Mouse (Mus musculus) neural tube, embryonic 13.5 days (tissue): Measurements from ENCODE around the gene Ly6g6c. TPM values are rescaled to one million over a fixed set of nuclear protein-coding genes. Genes with fewer than 3 reads are reported as not detected.

Experiments
- ATAC-seq: fragments of 200-750 bp; cut with Nextera tagmentation; 2 replicates; pipeline ENCODE4 v1.8.0; 2017; ENCODE audit warnings: low read depth, mild to moderate bottlenecking, moderate TSS enrichment, moderate library complexity
- H3K27ac ChIP-seq: fragments of 300-500 bp; sonication (generic); replicated peaks from 2 replicates; pipeline ENCODE4 v1.5.1; 2015; ENCODE audit warnings: moderate library complexity, mild to moderate bottlenecking, inconsistent platforms
- H3K27me3 ChIP-seq: fragments of 300-500 bp; sonication (generic); 2 replicates; pipeline ENCODE4 v1.6.1; 2015; ENCODE audit warnings: mild to moderate bottlenecking, inconsistent platforms
- H3K36me3 ChIP-seq: fragments of 300-500 bp; sonication (generic); 2 replicates; pipeline ENCODE4 v1.6.1; 2015; ENCODE audit warnings: mild to moderate bottlenecking, inconsistent platforms
- H3K4me1 ChIP-seq: fragments of 300-500 bp; sonication (generic); replicated peaks from 2 replicates; pipeline ENCODE4 v1.6.1; 2015; ENCODE audit warnings: inconsistent platforms
- H3K4me2 ChIP-seq: fragments of 300-500 bp; sonication (generic); 2 replicates; pipeline ENCODE4 v1.6.1; 2015; ENCODE audit warnings: inconsistent platforms, mild to moderate bottlenecking, moderate library complexity
- H3K4me3 ChIP-seq: fragments of 300-500 bp; sonication (generic); 2 replicates; pipeline ENCODE4 v1.5.1; 2015; ENCODE audit warnings: mild to moderate bottlenecking, inconsistent platforms
- H3K9ac ChIP-seq: fragments of 300-500 bp; sonication (generic); 2 replicates; pipeline ENCODE4 v1.6.1; 2015; ENCODE audit warnings: moderate library complexity, mild to moderate bottlenecking, inconsistent platforms
- H3K9me3 ChIP-seq: fragments of 300-500 bp; sonication (generic); 2 replicates; pipeline ENCODE4 v1.6.1; 2016; ENCODE audit warnings: inconsistent platforms
- WGBS: fragments of 180-500 bp; shearing (Covaris S2); methylation state at CpG from one replicate; pipeline ENCODE4 v1.1.7; 2015; 5-methylcytosine and 5-hydroxymethylcytosine counted together
- polyA plus RNA-seq: library from polyadenylated mRNA; unstranded; fragments of >200 nt; fragmentation: Nextera tagmentation; extraction: Ambion mirVana; gene quantifications from 2 replicates; pipeline ENCODE4 v1.2.1, GENCODE M21; 2015

The Ly6g6c gene
- polyA plus RNA-seq, 1 experiment from 2014 or later = not detected

DNA sequence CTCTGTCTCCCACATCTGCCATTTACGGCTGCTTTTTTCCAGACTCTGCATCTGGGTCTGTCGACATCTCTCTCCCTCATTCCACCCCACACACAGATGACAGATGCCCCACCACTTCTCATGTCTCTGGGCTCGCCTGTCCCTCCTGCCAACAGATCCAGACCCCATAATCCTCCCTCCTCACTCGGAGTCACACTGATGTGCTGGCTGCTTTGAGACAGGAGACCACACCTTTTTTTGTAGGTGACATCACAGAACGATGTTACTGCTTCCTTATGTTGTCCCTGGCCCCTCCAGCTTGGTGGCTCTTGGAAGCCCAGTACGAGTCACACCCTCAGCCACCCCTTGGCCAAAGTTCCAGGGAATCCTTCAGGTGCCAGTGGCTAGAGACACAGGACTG is 15.1 kb downstream of the Ly6g6c start:
- Histone ChIP-seq H3K4me1 (peaks cover 18% of the 10 kb centered on the region), H3K27ac (no peak overlapping the region), H3K9ac (0 out of 2 replicates have a peak overlapping the region, but pooled peaks have one; percentile 45), H3K27me3 (no peaks in the 10 kb centered on the region), H3K9me3 (no peaks in the 10 kb centered on the region), H3K36me3 (no peaks in the 10 kb centered on the region), H3K4me3 (no peak overlapping the region), H3K4me2 (no peak overlapping the region)
- no peak for ATAC-seq
- WGBS = 64% methylated on average over 6 of the region's 6 CpGs

DNA sequence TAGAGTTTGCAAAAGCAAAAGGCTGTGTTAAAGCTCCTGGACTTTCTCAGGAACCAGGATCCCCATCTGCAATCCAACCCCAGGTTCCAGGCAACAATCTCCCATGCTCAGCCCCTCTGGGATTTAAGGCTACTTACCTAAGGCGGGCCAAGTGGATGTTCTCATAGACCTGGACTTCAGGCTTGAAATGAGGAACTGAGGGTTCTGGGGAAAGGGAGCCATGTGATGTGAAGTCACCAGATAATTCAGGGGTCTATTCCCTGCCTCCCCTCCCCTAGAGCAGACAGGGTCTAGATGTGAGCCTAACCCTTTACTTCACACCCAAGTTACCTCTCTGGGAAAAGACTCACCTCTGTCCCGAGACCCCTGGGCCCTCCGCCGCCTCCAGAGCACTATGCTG is 15.5 kb downstream of the Ly6g6c start:
- Histone ChIP-seq H3K9ac (0 out of 2 replicates have a peak overlapping the region, but pooled peaks have one; percentile 8), H3K4me2 (no peak overlapping the region), H3K27me3 (no peaks in the 10 kb centered on the region), H3K4me1 (peaks cover 18% of the 10 kb centered on the region), H3K27ac (no peak overlapping the region), H3K4me3 (no peak overlapping the region), H3K36me3 (no peaks in the 10 kb centered on the region), H3K9me3 (no peaks in the 10 kb centered on the region)
- no peak for ATAC-seq
- 82% methylated on average over 4 of the region's 4 CpGs for WGBS

DNA sequence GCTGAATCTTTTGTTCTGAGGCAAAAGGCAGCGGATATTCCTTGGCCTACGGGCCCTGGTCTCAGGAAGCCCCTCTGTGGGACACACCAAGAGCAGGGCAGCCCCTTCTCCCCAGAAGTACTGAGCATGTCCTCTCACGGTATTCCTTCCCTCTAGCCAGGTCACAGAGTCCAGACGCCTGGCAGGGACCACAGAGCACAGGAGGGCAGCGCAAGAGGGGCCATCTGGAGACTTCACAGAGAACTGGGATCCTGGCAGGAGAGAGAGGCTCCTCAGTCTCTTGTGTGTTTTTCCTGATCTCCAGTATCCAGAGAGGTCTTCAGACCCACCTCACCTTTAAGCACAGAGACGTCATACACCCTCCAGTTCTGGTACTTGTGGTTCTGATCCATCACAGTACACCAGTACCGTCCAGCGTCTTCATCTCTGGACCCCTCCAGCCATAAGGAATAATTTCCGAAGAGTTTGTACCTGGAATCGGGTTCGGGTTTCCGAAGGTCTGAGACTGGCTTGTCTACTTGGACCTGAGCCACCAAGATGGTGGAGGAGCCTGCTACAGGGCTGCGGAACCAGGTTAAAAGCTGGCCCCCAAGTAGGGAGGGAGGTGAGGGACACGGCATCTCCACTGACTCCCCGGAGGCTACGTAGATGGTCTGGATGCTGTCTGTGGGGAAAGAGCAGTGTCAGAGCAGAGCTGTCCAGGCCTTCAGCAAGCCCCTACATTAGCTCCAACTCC is 17.8 kb downstream of the Ly6g6c start:
- H3K9me3 ChIP-seq = no peaks in the 10 kb centered on the region
- no peaks in the 10 kb centered on the region for H3K36me3 ChIP-seq
- no peak overlapping the region for H3K9ac ChIP-seq
- H3K27ac ChIP-seq = no peak overlapping the region
- WGBS = 82% methylated on average over 16 of the region's 16 CpGs
- H3K4me1 ChIP-seq = peaks cover 4% of the 10 kb centered on the region; the same call in 1 of the 2 replicates
- H3K4me2 ChIP-seq = no peak overlapping the region
- H3K27me3 ChIP-seq = no peaks in the 10 kb centered on the region
- H3K4me3 ChIP-seq = no peak overlapping the region
- no peak for ATAC-seq

DNA sequence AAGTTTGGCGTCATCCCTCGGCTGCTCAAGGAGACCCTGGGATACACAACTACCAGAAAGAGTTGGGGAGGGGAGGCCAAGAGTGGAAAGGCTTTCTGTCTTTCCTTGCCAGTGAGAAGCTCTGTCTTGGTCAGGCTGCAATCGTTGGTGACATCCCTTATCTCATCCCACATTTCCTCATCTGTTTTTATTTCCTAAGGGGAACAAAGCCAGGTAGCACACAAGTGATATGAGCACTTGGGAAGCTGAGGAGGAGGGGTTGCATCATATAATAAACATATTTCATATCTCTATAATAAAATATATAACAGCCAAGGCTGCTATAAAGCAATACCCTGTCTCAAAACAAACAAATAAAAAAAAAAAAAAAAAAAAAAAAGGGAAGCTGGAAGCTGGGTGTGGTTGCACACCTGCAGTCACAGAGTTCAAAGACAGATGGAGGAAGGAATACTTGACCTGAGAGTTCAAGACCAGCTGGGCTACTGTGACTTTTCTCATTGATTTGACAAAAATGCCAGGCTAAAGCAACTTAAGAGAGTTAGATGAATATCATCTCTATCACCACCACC is 18.8 kb downstream of the Ly6g6c start:
- H3K9ac ChIP-seq = no peak overlapping the region
- H3K9me3 ChIP-seq = no peaks in the 10 kb centered on the region
- H3K27ac ChIP-seq = no peak overlapping the region
- no peak for ATAC-seq
- no peaks in the 10 kb centered on the region for H3K36me3 ChIP-seq
- 87% methylated on average over 3 of the region's 3 CpGs for WGBS
- H3K4me2 ChIP-seq = no peak overlapping the region
- no peaks in the 10 kb centered on the region for H3K4me1 ChIP-seq
- no peaks in the 10 kb centered on the region for H3K27me3 ChIP-seq
- no peak overlapping the region for H3K4me3 ChIP-seq

DNA sequence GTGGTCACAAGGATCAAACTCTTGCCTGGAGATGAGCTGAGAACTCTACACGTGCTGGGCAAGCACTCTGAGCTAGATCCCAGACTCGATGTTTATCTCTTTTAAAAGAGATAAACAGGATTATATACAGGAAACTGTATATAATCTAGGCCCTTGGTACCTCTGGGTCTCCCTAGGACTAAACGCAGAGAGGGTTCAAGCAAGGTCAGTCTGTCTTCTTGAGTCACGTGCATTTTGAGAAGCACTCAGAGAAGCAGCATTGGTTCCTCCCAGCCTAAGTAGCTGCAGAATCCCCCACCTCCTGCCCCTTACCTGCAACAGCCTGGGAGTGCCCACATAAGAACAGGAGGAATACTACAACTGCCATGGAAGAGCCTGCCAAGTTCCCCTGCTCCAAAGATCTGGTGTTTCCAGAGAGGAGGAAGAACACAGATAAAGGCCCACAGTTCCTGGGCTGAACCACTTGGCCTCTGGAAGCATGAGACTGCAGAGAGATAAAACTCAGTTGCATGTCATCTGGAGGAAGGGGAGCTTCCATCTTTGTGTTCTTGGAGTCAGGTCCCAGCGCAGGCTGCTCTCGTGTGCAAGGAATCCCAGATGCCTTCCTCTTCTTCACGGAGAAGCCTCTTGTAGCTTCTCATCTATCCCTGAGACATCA is 20.1 kb downstream of the Ly6g6c start, which contains the start of gene Ly6g6f:
Gene Ly6g6f (minus strand): TSS at position 403 of the 658 bp plus-strand sequence.
- Histone ChIP-seq H3K4me2 (no peak within 1 kb of the TSS), H3K36me3 (no peaks in the 10 kb centered on the region), H3K9ac (no peak within 1 kb of the TSS), H3K4me3 (no peak within 1 kb of the TSS), H3K4me1 (peaks cover 7% of the 10 kb centered on the region), H3K27ac (no peak within 1 kb of the TSS), H3K27me3 (no peaks in the 10 kb centered on the region), H3K9me3 (no peaks in the 10 kb centered on the region)
- no peak for ATAC-seq
- 88% methylated on average over 7 of the region's 7 CpGs for WGBS

DNA sequence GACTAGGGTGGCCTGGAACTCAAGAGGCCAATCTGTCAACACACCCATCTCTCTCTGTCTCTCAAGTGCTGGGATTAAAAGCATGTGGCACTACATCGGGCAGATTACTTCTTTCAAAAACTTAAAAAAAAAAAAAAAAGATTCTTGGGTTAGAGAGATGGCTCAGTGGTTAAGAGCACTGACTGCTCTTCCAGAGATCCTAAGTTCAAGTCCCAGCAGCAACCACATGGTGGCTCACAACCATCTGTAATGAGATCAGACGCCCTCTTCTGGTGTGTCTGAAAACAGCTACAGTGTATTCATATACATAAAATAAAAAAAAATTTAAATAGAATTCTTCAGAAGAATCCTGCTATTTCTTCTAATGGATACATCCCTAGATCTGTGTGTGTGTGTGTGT is 23.0 kb downstream of the Ly6g6c start:
- Histone ChIP-seq H3K4me1 (peaks cover 18% of the 10 kb centered on the region), H3K27me3 (no peaks in the 10 kb centered on the region), H3K27ac (no peak overlapping the region), H3K9ac (no peak overlapping the region), H3K36me3 (peaks cover 17% of the 10 kb centered on the region), H3K9me3 (no peaks in the 10 kb centered on the region), H3K4me3 (no peak overlapping the region), H3K4me2 (no peak overlapping the region)
- 49% methylated on average over 2 of the region's 2 CpGs for WGBS
- ATAC-seq = no peak

DNA sequence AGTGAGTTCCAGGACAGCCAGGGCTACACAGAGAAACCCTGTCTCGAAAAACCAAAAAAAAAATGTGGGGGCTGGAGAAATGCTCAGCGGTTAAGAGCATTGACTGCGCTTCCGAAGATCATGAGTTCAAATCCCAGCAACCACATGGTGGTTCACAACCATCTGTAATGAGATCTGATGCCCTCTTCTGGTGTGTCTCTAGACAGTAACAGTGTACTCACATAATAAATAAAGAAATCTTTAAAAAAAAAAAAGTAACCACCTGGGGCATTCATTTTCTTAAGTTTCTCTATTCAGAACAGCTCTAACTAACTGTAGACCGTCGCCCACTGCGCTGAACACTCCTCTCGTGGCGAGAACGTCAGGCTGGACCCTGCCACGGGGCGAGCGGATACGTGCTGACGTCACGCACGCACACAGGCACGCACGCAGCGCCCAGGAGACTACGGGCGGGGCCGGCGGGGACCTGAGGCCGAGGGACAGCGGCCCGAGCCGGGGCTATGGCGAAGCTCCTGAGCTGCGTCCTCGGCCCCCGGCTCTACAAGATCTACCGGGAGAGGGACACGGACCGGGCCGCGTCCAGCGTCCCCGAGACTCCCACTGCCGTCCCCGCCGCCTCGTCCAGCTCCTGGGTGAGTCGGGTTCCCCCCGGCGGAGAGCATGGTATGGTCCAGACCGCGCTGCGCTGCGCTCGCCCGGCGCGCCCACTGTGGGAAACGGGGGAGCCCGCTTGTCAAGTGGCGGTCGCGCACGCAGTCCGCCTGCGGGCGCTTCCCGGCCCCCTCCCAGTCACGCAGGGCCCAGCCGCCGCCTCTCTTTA is 23.8 kb downstream of the Ly6g6c start, which contains the start of gene Abhd16a:
Gene Abhd16a (plus strand): TSS at position 439 of the 820 bp plus-strand sequence.
- ATAC-seq = peak; percentile 98
- H3K9me3 ChIP-seq = no peaks in the 10 kb centered on the region
- H3K36me3 ChIP-seq = peaks cover 26% of the 10 kb centered on the region
- H3K4me2 ChIP-seq = peak within 1 kb of the TSS; percentile 72
- H3K4me3 ChIP-seq = peak within 1 kb of the TSS; percentile 59
- no peaks in the 10 kb centered on the region for H3K27me3 ChIP-seq
- H3K9ac ChIP-seq = peak within 1 kb of the TSS; percentile 89
- H3K4me1 ChIP-seq = peaks cover 18% of the 10 kb centered on the region
- peak within 1 kb of the TSS; percentile 98 for H3K27ac ChIP-seq
- WGBS = 3% methylated on average over 67 of the region's 67 CpGs

DNA sequence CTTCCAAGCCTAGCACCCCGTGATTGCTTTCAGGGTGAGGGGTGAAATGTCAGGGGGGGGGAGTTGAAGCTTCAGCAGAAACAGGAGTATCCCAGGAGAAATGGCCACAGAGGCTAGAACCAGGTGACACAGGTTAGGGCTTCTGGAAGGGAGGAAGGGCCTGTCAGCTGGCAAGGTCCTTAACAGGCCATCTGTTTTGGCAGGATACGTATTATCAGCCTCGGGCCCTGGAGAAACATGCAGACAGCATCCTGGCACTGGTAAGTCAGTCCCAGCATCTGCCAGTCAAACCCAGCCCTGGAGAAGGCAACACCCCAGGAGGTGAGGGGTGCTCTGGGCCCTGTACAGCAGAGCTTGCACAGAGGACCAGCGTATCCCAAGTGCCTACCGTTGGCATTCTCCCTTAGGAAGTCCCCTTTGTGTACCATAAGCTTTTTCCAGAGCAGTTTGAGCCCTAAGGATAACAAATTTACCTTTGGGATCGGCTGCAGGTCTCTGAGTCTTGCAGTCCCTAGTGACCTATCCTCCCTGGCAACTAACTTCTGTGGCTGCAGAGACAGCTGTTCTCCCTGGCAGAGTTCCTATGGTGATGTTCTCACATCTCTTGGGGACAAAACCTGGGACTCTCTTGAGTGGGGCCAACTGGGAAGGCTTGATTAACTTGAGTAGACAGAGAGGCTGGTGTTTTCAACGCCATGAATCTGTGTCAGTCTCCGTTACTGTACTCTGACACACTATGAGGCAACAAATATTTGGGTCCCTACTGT is 25.2 kb downstream of the Ly6g6c start:
- Histone ChIP-seq H3K27ac (peak overlapping the region; percentile 98), H3K9ac (peak overlapping the region; percentile 89), H3K9me3 (no peaks in the 10 kb centered on the region), H3K4me2 (peak overlapping the region; percentile 72), H3K27me3 (no peaks in the 10 kb centered on the region), H3K4me1 (peaks cover 18% of the 10 kb centered on the region), H3K36me3 (peaks cover 39% of the 10 kb centered on the region), H3K4me3 (peak overlapping the region; percentile 59)
- 56% methylated on average over 8 of the region's 8 CpGs for WGBS
- no peak for ATAC-seq

GRCm38 (mm10) chr17:35092403-35093198 is 27.4 kb downstream of the Ly6g6c start:
- no peak overlapping the region for H3K9ac ChIP-seq
- peaks cover 18% of the 10 kb centered on the region for H3K4me1 ChIP-seq
- no peak overlapping the region for H3K27ac ChIP-seq
- no peak overlapping the region for H3K4me2 ChIP-seq
- peaks cover 60% of the 10 kb centered on the region for H3K36me3 ChIP-seq
- no peaks in the 10 kb centered on the region for H3K9me3 ChIP-seq
- no peak for ATAC-seq
- no peak overlapping the region for H3K4me3 ChIP-seq
- WGBS = 92% methylated on average over 14 of the region's 14 CpGs
- no peaks in the 10 kb centered on the region for H3K27me3 ChIP-seq

DNA sequence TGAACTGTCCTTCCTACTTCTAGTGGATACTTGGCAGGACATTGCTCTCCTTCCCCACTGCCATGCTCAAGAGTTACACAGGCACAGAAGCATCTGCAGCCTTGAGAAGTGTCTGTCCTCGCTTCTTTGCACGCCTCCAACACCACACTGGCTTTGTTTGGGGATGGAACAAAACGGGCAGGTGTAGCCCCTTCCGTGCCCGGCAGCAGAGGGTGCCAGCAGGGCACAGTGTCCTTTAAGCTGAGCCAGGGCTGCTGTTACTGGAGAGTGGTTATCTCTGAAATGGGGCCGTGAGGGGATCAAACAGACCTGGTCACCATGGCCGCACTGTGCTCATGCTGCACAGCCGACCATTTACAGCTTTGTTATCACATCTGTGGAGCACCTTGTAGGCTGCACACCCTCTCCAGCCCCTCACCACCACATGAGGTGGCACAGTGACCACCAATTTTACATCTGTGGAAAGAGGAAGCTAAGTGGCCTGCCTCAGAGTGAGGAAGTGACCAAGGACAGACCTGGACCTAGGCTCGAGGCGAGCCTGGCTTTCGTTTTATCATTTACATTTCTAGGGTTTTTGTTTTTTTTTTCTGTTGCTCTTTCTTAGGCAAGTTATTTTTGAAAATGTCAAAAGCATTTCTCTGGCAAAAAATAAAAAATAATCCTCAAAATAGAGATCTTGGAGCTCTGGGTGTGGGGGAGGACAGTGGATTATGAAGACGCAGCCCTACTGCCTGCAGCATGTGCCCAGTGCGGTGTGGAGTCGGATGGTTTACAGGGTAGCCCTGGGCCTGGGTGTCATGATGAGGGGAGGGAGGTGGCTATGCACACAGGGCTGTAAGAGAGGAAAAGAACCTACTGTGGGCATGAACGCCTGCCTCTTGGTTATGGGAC is 29.5 kb downstream of the Ly6g6c start:
- Histone ChIP-seq H3K4me2 (no peak overlapping the region), H3K27ac (no peak overlapping the region)
- ATAC-seq = no peak

More for the DNA sequence above, 29.5 kb downstream of the Ly6g6c start:
- no peak overlapping the region for H3K4me3 ChIP-seq
- H3K4me1 ChIP-seq = peaks cover 17% of the 10 kb centered on the region
- peaks cover 82% of the 10 kb centered on the region for H3K36me3 ChIP-seq
- WGBS = 93% methylated on average over 15 of the region's 15 CpGs
- H3K9me3 ChIP-seq = no peaks in the 10 kb centered on the region
- no peaks in the 10 kb centered on the region for H3K27me3 ChIP-seq
- no peak overlapping the region; the same call in 1 of the 2 replicates for H3K9ac ChIP-seq
